Mouse (Mus musculus): ENCODE measurements around the gene Mcpt8.

- TF ChIP-seq POLR2A (IDR thresholded peaks at IDR 0.05; ENCODE audit: control insufficient read depth, extremely low read depth, insufficient read depth, low read length, poor library complexity) = no peak
- no peak for TF ChIP-seq CTCF (IDR thresholded peaks at IDR 0.05; ENCODE audit: borderline replicate concordance, control insufficient read depth, extremely low read depth, insufficient read depth, low read length, poor library complexity)
Measured at GRCm38 (mm10) chr14:56082016-56082415, 3.1 kb downstream of the Mcpt8 start.
